Mouse (Mus musculus) left cerebral cortex, postnatal 4 days (tissue): ENCODE data around the gene Uck2. TPM values are rescaled to one million over a fixed set of nuclear protein-coding genes. Genes with fewer than 3 reads are reported as not detected.
A peak's percentile ranks its signal among the peaks of the same experiment; 100 is the strongest.

ENCODE experiments used
- DNase-seq: peaks from one replicate; pipeline ENCODE4 v3.0.0-alpha.2; 2022
- intact Hi-C: fragments of 180-260 bp; cut with DNase I; formaldehyde crosslinking; loops from one replicate; pipeline ENCODE4 v1.15.1; 2025
- microRNA-seq: library from miRNA; unstranded; fragments of <30 nt; microRNA quantifications from one replicate; pipeline ENCODE4 v1.2.0, GENCODE M21; 2022
- total RNA-seq, 2 experiments: library from RNA; stranded (reverse); gene quantifications; 2 replicates each; pipeline ENCODE4 v1.2.3; 2021

Gene Uck2
- total RNA-seq, 2 experiments from 2014 or later = 80.8 to 85.6 TPM

DNA sequence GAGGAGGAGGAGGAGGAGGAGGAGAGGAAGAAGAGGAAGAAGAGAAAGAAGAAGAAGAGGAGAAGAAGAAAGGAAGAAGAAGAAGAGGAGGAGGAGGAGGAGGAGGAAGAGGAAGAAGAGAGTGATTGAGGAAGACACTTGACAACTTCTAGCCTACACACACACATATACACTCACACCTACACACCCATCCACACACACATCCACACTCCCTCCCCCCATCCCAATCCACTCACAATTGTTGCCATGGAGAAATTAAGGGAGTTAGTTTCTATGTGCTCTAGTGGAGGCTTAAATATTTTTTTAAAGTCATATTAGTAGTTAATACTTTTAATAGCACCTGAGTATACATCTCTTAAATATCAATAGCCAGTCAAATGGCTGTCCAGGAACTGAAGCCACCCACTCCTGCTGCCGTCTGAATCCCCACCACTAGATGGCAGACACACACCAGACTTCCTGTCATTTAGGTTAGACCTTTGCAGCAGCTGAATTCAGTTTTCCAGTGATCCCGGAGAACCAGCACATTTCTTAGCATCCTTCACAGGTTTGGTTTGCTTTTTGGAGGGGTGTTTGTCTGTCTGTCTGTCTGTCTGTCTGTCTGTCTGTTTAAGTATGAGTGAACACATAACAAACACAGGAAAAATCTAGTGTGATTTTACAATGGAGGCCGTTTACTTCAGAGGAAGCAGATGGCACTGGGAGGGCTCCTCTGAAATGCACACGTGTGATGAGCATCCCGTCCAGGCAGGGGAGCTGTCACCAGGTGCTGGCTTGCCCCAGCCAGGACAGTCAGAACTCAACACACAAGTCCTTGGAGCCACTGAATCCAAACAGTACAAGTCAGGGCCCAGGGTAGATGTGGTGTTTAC is 64.6 kb downstream of the Uck2 start:
- intact Hi-C loops = loop anchor here (2.0 to 10.0 kb wide), 2 partner anchors 54 to 116 kb away; no protein-coding TSS in a partner anchor
- DNase-seq = peak; percentile 85

DNA sequence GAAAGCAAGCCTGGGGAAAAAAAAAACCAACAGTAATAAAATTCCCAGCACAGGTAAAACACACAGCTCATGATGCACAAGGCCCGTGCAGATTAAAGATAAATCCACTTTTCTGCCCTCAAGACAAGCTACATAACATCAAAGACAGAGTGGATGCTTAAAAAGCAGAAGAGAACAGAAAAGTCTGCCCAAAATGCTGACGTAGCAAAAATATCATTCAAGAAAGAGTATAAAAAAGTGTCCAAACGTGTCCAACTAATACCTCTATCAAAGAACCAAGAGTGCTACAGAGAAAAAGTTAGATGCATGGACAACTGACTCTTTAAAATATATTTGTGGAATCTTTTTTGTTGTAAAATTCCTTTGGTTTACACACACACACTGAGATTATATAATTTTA is 69.7 kb downstream of the Uck2 start:
- intact Hi-C loops = no loop called here
- DNase-seq = no peak

DNA sequence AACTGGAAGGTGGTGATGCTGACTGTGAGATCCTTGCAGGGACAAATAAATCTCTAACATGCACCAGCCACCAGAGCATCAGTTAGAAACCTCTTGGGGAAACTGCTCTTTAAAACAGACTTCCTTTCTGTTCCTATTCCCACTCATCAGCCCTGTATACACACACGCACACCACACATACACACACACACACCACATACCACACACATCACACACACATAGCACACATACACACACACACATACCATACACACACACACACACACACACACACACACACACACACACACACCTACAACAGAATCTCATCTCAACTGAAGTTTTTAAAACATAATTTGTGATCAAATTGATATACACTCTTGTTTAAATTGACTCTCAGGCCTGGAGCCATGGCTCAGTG is 72.4 kb downstream of the Uck2 start:
- intact Hi-C loops = loop anchor here (2.0 to 5.0 kb wide), 4 partner anchors 200 to 785 kb away; no protein-coding TSS in a partner anchor
- no peak for DNase-seq

DNA sequence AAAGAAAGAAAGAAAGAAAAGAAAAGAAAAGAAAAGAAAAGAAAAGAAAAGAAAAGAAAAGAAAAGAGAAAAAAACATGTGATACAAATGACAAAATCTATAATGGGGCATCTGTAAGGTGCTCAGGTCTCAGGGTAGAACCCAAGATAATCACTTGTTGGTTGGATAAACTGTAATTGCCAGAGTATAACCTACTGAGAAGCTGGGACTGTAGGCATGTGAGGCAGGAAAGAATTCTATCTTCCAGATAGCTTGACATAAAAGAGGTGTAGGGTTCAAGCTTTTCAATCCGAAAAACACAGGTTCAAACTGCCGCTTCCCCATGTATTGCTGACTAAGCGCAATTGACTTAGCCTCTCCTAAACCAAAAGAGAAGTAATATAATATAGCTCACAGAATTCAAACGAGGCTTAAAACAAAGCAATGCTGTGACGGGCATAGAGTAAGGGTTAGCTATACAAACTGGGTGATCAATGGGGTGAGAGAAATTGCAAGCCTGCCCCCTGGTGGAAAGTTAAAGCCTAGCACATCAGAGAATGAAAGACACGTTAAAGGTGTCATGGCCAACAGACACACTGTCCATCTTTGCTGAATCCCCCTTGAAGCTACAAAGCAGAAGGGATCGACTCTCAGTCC is 73.0 kb downstream of the Uck2 start:
- intact Hi-C loops = loop anchor here (2.0 to 5.0 kb wide), 4 partner anchors 200 to 785 kb away; no protein-coding TSS in a partner anchor
- DNase-seq = peak; percentile 69

DNA sequence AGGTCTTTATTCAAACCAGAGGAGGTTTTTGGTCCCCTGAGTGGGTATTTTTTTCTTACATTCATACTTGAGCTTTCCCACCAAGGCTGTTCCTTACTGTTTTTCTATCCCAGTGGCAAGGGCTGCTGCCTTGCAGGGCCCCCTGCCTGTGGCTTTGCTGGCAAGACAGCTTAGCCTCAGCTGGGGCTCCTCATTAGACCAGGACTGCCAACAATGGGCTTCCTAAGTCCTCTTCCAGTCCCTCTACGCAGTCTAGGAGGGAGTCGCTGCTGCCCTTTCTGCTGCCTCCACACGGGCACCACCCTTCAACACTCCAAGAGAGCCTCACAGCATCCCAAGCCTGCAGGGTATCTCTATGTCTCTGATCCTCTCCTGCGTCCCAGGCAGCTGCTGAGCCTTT is 76.3 kb downstream of the Uck2 start:
- intact Hi-C loops = no loop called here
- peak; percentile 33 for DNase-seq

DNA sequence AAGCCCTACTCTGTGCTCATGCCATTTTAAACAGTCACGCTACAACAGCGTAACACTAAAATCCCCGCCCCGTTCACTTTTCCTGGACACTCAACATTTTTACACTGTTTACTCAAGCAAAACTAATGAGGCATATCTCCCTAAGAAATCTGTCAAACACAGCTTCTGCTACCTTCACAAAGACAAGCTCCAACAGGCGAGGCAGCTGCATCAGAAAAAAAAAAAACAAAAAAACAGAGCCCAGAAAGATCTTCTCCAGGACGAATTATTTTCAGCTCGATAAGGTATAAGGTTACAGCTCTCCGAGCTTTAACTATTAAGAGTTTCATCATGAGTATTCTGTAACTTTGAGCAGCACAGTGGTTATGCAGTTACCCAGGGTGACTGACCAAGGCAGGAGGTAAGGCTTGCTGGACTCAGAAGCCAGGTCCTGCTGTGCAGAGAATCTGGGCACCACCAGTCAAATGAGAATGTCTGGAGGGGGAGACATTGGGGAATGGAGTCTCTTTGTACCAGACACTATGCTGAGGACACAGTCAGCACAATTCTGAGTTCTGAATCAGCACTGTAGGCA is 79.9 kb downstream of the Uck2 start:
- no peak for DNase-seq
- intact Hi-C loops = no loop called here

DNA sequence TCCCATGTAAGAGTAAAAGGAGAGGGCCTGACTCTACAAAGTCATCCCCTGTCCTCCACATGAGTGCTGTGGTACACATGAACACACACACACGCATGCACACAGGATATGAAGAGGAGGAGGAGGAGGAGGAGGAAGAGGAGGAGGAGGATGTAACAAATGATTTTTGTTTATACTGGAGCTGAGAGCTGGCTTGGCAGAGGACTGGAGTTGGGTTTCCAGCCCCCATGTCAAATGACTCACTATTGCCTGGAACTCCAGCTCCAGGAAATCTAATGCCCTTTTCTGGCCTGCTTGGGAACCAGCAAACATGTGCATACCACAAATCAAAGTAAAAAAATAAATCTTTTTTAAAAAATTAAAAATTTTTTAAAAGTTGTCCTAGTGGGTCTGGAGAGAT is 80.7 kb downstream of the Uck2 start:
- intact Hi-C loops = no loop called here
- DNase-seq = no peak

DNA sequence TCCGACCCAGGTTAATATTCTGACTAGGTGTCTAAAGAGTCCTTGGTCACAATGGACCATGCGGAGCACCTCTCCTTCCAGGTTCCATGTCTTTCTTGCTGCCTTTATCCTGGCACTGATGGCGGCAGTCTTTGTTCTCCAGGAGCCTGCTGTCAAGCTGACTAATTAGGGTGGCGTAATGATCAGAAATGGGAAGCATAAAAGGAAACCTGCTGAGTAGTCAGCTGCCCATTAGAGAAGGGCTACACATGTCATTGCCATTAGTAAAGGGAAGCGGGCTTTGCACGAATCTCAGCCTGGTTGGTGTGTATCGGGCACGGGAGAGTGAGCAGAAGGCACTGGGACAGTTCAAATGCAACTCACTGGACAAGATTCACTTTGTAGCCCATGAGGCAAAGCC is 90.4 kb downstream of the Uck2 start:
- peak; percentile 35 for DNase-seq
- intact Hi-C loops = no loop called here

DNA sequence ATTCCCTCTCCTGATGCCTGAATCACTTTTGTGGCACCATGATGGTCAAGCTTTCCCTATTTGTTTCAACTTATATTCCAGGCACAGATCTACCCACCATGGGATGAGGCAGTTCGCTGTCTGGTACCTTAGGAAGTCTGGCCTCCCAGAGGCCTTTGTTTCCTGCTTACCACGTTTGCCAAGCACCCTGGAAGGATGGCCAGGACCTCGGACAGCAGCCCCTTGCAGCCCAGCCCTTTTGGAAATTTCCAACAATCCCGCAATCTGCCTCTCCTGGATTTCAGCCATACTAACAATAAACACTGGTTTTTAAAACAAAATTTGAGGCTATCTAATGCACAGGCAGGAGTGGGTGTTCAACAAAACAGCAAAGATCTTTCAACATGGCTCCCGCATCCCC is 97.3 kb downstream of the Uck2 start:
- no peak for DNase-seq
- intact Hi-C loops = no loop called here

DNA sequence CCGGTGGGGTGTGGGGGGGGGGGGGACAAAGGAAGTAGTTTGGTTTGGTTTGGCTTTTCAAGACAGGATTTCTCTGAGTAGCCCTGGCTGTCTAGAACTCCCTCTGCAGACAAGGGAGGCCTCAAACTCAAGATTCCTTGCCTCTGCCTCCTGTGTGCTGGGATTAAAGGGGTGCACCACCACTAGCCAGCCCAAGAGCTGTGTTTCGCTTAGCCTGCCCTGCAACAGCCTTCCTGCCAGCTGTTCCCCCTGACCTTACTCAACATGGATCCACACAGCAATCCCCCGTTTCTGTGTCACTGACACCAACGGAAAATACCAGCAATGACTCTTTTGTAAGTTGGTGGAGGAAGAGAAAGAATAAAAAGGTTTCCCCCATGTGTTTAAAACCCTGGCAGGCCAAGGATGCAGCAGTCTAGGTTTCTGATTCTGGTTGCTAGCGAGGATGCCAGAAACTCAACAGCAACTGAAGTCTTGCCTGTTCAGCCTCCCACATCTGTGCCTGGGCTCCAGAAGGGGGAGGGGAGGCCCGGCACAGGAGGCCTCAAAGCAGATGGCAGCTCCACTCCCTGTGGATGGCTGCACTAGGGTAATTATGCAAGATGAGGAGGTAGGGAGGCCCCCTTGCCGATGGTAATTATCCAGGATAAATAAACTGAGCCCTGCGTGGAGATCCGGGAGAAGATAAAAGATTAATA is 103.1 kb downstream of the Uck2 start:
- peak; percentile 66 for DNase-seq
- intact Hi-C loops = no loop called here

Small RNA genes lying within 50 kb of the gene (microRNA-seq; reads per million reads assigned to microRNA genes)
- gene Mir6347 = not detected

Other genes with a start within 250 kb of the Uck2 start
- gene Tmco1, start 23.1 kb upstream of the Uck2 start, total RNA-seq = 10 to 100 TPM; 36.1 to 43.9 TPM
- 10 to 100 TPM; 36.0 to 40.7 TPM for gene Aldh9a1, start 64.7 kb upstream of the Uck2 start, total RNA-seq
- gene Mgst3, start 108.5 kb upstream of the Uck2 start, total RNA-seq = 100 to 1,000 TPM; 119 to 121 TPM
- gene Lrrc52, start 181.5 kb upstream of the Uck2 start, total RNA-seq = not detected